Mouse (Mus musculus) stomach, embryonic 14.5 days (tissue): Measurements from ENCODE around the gene Cdh18. TPM values are rescaled to one million over a fixed set of nuclear protein-coding genes. Genes with fewer than 3 reads are reported as not detected.

Experiments used
- ATAC-seq: fragments of 200-750 bp; cut with Nextera tagmentation; 2 replicates; pipeline ENCODE4 v1.8.0; 2017; ENCODE audit warnings: low read depth, moderate TSS enrichment; ENCODE audit not compliant: insufficient number of reproducible peaks, insufficient read depth, low FRiP score
- H3K27ac ChIP-seq: fragments of 300-500 bp; sonication (generic); 2 replicates; pipeline ENCODE4 v1.5.1; 2014; ENCODE audit warnings: mild to moderate bottlenecking, low read length, moderate library complexity, mixed read lengths
- H3K27me3 ChIP-seq: fragments of 300-500 bp; sonication (generic); 2 replicates; pipeline ENCODE4 v1.6.1; 2014; ENCODE audit warnings: low read length, control low read depth, mixed read lengths; ENCODE audit not compliant: control insufficient read depth, insufficient read depth
- H3K36me3 ChIP-seq: fragments of 300-500 bp; sonication (generic); 2 replicates; pipeline ENCODE4 v1.6.1; 2014; ENCODE audit warnings: mild to moderate bottlenecking, control low read depth, low read length, moderate library complexity, mixed read lengths; ENCODE audit not compliant: control insufficient read depth, insufficient read depth
- H3K4me1 ChIP-seq: fragments of 300-500 bp; sonication (generic); 2 replicates; pipeline ENCODE4 v1.6.1; 2014; ENCODE audit warnings: low read length, control low read depth, mixed read lengths; ENCODE audit not compliant: control insufficient read depth, insufficient read depth
- H3K4me2 ChIP-seq: fragments of 300-500 bp; sonication (generic); replicated peaks from 2 replicates; pipeline ENCODE4 v1.6.1; 2014; ENCODE audit warnings: low read depth, low read length, control low read depth
- H3K4me3 ChIP-seq: fragments of 300-500 bp; sonication (generic); 2 replicates; pipeline ENCODE4 v1.5.1; 2014; ENCODE audit warnings: low read depth, low read length, control low read depth
- H3K9ac ChIP-seq: fragments of 300-500 bp; sonication (generic); replicated peaks from 2 replicates; pipeline ENCODE4 v1.6.1; 2014; ENCODE audit warnings: low read depth, mild to moderate bottlenecking, control low read depth, low read length, moderate library complexity, mixed read lengths
- H3K9me3 ChIP-seq: fragments of 300-500 bp; sonication (generic); 2 replicates; pipeline ENCODE4 v1.6.1; 2016; ENCODE audit warnings: low read depth, low read length, control low read depth; ENCODE audit not compliant: control insufficient read depth
- WGBS: fragments of 180-500 bp; shearing (Covaris S2); extraction: QIAGEN DNeasy Blood & Tissue Kit; methylation state at CpG from one replicate; pipeline ENCODE4 v1.1.7; 2014; 5-methylcytosine and 5-hydroxymethylcytosine counted together
- polyA plus RNA-seq: library from polyadenylated mRNA; unstranded; fragments of >200 nt; fragmentation: Nextera tagmentation; extraction: Ambion mirVana; gene quantifications from 2 replicates; pipeline ENCODE4 v1.2.1, GENCODE M21; 2014

Gene Cdh18
- polyA plus RNA-seq, 1 experiment from 2014 or later: 5.1 TPM

DNA sequence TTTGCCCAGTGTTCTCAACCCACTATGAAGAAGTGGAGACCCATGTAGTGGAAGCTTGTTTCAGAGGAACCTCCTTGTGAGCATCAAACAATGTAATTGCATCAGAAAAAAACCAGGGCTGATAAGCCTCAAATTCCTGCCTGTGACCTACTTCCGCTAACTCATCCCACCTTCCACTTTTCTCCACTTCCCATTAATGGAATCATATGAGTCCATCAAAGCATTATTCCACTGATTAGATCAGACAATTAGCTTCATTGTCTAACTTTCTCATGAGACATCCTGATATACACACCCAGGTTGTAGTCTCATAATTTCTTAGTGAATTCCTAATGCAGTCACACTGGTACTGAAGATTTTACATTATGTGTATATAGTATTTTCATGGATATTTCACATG lies 859.4 kb downstream of the Cdh18 start:
- no peak overlapping the region for H3K27ac ChIP-seq
- no peaks in the 10 kb centered on the region for H3K4me1 ChIP-seq
- no peaks in the 10 kb centered on the region for H3K27me3 ChIP-seq
- no peak overlapping the region for H3K9ac ChIP-seq
- ATAC-seq: no peak
- 78% methylated on average over 1 of the region's 1 CpGs for WGBS
- H3K4me2 ChIP-seq: no peak overlapping the region
- no peaks in the 10 kb centered on the region for H3K9me3 ChIP-seq
- no peaks in the 10 kb centered on the region for H3K36me3 ChIP-seq
- no peak overlapping the region for H3K4me3 ChIP-seq

DNA sequence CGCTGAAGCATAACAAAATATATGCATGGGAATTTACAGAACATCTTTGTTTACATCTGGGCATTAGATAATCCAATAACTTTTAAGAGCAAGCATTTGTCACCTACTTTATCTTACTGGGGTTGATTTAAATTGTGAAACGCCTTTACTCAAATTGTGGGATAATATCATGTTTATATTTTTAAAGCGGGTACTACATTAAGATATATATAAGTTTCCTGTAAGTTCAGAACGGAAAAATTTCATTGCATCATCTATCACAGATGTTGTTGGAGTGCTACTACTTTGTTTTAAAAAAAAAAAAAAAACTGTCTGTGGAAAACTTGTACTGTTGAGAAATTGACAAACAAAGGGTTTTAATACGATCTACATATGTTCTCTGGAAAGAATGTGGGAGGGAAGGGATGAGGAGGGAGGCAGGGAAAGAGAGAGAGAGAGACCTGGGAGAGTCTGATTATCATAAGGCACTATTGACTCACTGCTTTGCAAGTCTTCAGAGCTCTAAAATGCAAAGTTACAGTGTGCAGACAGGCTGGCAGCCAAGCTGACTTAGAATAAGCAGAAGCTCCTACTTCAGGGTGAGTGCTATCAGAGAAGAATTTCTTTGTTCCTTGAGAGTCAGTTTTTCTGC lies 867.7 kb downstream of the Cdh18 start:
- Histone ChIP-seq H3K27me3 (no peaks in the 10 kb centered on the region), H3K9me3 (no peaks in the 10 kb centered on the region), H3K36me3 (no peaks in the 10 kb centered on the region), H3K4me3 (no peak overlapping the region), H3K27ac (no peak overlapping the region), H3K9ac (no peak overlapping the region), H3K4me2 (no peak overlapping the region), H3K4me1 (no peaks in the 10 kb centered on the region)
- no peak for ATAC-seq
- 36% methylated on average over 5 of the region's 5 CpGs for WGBS

DNA sequence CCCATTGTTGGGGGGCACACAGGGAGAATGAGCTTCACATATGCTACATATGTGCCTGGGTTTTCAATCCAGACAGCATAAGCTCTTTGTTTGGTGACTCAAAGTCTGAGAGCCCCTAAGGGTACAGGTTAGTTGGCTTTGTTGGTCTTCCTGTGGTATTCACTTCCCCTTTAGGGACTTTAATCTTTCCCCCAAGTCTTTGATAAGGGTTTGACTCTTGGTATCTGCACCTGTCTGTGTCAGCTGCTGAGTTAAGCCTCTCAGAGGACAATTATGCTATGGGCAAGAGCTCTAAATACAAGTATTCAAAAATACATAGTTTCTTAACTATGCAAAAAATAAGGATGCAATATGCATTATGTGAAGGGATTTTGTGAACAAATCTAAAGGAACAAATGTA lies 869.3 kb downstream of the Cdh18 start:
- Histone ChIP-seq H3K9ac (no peak overlapping the region), H3K4me2 (no peak overlapping the region), H3K4me1 (no peaks in the 10 kb centered on the region), H3K36me3 (no peaks in the 10 kb centered on the region), H3K27ac (no peak overlapping the region), H3K4me3 (no peak overlapping the region), H3K9me3 (no peaks in the 10 kb centered on the region), H3K27me3 (no peaks in the 10 kb centered on the region)
- ATAC-seq: no peak

DNA sequence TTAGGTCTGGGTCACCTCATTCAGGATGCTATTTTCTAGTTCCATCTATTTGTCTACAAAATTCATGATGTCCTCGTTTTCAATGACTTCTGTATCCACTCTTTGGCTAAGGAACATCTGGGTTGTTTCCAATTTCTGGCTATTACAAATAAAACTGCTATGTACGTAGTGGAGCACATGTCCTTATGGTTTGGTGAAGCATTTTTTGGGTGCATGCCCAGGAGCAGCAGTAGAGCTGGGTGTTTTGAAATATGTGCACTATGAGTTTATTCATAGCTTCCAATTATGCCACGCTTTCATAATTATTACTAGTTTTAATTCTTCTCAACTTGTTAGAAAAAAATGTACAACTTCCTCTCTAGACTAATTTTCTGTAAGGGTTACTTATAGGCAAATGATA lies 871.2 kb downstream of the Cdh18 start:
- no peak for ATAC-seq
- no peaks in the 10 kb centered on the region for H3K9me3 ChIP-seq
- no peak overlapping the region for H3K27ac ChIP-seq
- H3K36me3 ChIP-seq: no peaks in the 10 kb centered on the region
- no peaks in the 10 kb centered on the region for H3K4me1 ChIP-seq
- H3K4me2 ChIP-seq: no peak overlapping the region
- WGBS: 67% methylated on average over 3 of the region's 3 CpGs
- H3K4me3 ChIP-seq: no peak overlapping the region
- no peaks in the 10 kb centered on the region for H3K27me3 ChIP-seq
- no peak overlapping the region for H3K9ac ChIP-seq

DNA sequence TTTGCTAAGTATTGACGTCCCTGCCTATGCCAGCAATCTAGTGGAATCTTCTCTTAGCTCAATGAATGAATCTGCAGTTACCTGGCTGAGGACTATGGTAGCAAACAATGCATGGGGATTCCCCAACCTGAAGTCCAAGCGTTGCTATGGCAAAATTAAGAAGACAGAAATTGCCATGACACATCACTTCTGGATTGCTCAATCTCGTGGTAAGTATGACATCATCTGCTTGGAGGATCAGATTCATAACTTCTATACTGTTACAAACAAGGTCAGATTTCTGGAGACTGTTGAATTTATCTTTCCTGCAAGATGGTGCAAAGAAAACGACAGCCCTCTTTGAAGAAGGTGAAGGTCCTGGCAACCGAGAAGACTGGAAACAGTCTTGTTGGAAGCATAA lies 881.2 kb downstream of the Cdh18 start:
- H3K27me3 ChIP-seq: no peaks in the 10 kb centered on the region
- no peaks in the 10 kb centered on the region for H3K36me3 ChIP-seq
- no peak overlapping the region for H3K9ac ChIP-seq
- H3K4me2 ChIP-seq: no peak overlapping the region
- no peaks in the 10 kb centered on the region for H3K4me1 ChIP-seq
- ATAC-seq: no peak
- WGBS: 68% methylated on average over 5 of the region's 5 CpGs
- no peaks in the 10 kb centered on the region for H3K9me3 ChIP-seq
- no peak overlapping the region for H3K27ac ChIP-seq
- no peak overlapping the region for H3K4me3 ChIP-seq

DNA sequence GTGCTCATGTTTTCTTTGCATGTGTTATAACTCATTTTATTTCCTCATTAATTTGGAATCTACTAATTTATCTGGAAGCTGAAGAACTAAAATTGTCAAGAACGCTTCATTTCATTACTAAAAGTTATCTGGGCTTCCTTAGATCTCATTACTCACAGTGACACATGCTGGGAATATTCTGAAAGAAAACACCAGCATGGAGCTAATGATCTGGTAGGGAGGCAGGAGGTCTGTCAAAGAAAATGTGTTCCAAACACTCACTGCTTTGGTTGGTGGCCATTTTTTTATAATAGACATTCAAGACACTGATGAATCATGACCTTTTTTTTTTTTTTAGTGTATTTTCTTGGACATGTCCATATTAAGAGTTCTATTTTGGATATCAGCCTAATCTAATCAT lies 899.7 kb downstream of the Cdh18 start:
- WGBS: 57% methylated on average over 1 of the region's 1 CpGs

DNA sequence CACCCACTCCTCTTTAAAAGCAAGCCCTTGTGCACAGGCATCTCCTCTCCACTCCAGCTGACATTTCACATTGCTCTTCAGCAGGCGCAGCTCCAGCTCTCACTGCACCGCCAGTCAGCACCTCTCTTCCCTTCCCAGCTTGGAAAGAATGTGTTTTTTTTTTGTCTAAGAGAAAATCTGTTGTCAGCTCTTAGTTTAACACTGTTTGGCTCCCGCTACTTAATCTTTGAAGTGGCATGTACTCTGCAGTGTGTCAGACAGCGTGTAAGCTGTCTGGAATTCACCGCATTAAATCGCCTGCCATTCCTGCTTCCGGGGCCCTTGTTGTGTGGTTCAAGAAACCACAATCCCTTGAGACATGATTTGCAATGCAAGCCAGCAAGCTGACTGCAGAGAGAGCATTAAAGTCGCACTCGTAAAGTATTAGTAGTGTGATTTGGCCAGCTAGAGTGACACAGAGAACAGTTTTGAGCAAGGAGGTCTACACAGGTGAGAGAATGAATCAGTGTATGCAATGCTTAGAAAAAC lies 903.3 kb downstream of the Cdh18 start:
- no peak overlapping the region for H3K4me2 ChIP-seq
- ATAC-seq: no peak
- H3K4me1 ChIP-seq: 0 out of 2 replicates have a peak, but pooled peaks cover 3% of the 10 kb centered on the region
- 18% methylated on average over 9 of the region's 9 CpGs for WGBS
- H3K27ac ChIP-seq: no peak overlapping the region
- H3K27me3 ChIP-seq: no peaks in the 10 kb centered on the region
- no peaks in the 10 kb centered on the region for H3K36me3 ChIP-seq
- no peaks in the 10 kb centered on the region for H3K9me3 ChIP-seq
- H3K4me3 ChIP-seq: no peak overlapping the region
- H3K9ac ChIP-seq: no peak overlapping the region

More for the DNA sequence above, 899.7 kb downstream of the Cdh18 start:
- ATAC-seq: no peak
- Histone ChIP-seq H3K4me3 (no peak overlapping the region), H3K36me3 (no peaks in the 10 kb centered on the region), H3K27me3 (no peaks in the 10 kb centered on the region), H3K4me2 (no peak overlapping the region), H3K9me3 (no peaks in the 10 kb centered on the region), H3K27ac (no peak overlapping the region), H3K4me1 (no peaks in the 10 kb centered on the region), H3K9ac (no peak overlapping the region)

DNA sequence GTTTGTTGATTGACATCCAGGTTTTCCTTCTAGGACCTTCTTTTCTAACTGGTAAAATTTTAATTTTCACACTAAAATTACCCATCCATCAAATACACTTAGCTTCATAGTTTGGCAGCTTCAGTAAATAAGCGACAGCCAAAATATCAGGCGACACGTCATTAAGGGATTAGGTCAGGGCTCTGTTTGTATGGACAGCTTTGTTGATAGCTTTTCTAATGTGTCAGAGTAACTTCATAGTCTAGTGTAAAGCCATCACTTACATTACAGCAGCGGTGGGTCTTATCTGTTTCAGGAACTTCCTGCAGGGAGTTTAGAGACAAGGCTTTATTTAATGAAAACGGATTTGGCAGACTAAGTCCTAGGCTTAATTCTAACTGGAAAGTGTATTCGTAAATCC lies 904.5 kb downstream of the Cdh18 start:
- Histone ChIP-seq H3K4me2 (no peak overlapping the region), H3K4me1 (0 out of 2 replicates have a peak, but pooled peaks cover 3% of the 10 kb centered on the region), H3K4me3 (no peak overlapping the region), H3K27ac (no peak overlapping the region), H3K9me3 (no peaks in the 10 kb centered on the region), H3K9ac (no peak overlapping the region), H3K36me3 (no peaks in the 10 kb centered on the region), H3K27me3 (no peaks in the 10 kb centered on the region)
- 64% methylated on average over 6 of the region's 6 CpGs for WGBS
- ATAC-seq: no peak

DNA sequence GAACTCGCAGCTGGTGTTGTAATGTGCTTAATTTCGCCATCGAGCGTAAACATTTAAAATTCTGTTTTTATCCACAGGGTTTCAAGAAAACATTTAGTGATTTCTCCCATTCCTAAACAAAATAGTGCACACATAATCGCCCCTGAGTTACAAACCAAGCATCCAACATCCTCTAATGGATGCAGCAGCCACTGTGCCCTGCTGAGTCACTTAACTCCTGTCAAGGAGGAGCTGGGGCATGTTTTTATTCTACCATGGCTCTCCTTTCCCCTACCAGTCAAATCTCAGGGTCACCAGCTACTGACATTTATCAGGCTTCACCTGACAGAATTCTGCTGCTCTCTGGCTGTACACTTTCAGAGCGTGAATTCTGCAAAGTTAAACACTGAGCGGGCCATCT lies 906.5 kb downstream of the Cdh18 start:
- no peak overlapping the region for H3K27ac ChIP-seq
- no peak overlapping the region for H3K4me2 ChIP-seq
- no peaks in the 10 kb centered on the region for H3K9me3 ChIP-seq
- no peak for ATAC-seq
- H3K4me1 ChIP-seq: 0 out of 2 replicates have a peak, but pooled peaks cover 3% of the 10 kb centered on the region
- no peak overlapping the region for H3K4me3 ChIP-seq
- H3K9ac ChIP-seq: no peak overlapping the region
- H3K27me3 ChIP-seq: no peaks in the 10 kb centered on the region
- 48% methylated on average over 7 of the region's 7 CpGs for WGBS
- H3K36me3 ChIP-seq: no peaks in the 10 kb centered on the region
